Mouse (Mus musculus) spleen, postnatal 0 days (tissue): ENCODE data around the gene Hapln2. TPM values are rescaled to one million over a fixed set of nuclear protein-coding genes. Genes with fewer than 3 reads are reported as not detected.

ENCODE experiments used
- polyA plus RNA-seq: library from polyadenylated mRNA; unstranded; fragments of >200 nt; fragmentation: Nextera tagmentation; extraction: Ambion mirVana; gene quantifications from 2 replicates; pipeline ENCODE4 v1.2.1, GENCODE M21; 2015

Hapln2 gene
- polyA plus RNA-seq = not detected in 2 replicates

DNA sequence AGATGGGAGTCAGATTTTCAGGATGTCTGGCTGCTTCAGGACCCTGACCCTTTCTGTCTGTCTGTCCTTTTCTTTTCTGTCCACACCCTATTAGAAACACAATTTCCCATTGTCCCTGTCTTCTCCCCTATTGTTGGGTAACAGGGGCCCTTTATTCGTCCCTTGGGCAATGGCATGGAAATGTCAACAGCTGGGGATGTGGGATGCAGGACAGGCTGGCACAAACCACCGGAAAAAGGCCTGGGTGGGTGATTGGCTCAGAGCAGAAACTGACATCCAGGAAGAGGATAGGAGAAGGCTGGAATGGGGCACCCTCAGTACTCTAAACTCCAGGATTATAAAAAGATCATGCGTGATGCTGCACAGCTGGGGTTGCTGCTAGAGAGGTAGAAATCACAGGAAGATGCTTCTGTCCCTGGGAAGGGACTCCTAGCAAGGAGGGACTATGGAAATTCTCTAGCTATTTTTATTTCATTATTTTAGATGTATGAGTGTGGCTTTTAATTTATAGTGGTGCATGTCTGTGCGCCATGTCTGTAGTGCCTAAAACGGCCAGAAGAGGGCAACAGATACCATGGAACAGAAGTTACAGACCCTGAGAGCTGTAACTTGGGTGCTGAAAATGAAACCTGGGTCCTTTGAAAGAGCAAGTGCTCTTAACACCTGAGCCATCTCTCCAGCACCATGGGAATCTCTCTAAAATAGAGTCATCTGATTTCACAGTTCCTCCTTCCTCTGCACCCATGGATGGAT lies at the start of gene Hapln2:
TSS of gene Hapln2 (minus strand) at position 150 of the 753 bp plus-strand sequence.

DNA sequence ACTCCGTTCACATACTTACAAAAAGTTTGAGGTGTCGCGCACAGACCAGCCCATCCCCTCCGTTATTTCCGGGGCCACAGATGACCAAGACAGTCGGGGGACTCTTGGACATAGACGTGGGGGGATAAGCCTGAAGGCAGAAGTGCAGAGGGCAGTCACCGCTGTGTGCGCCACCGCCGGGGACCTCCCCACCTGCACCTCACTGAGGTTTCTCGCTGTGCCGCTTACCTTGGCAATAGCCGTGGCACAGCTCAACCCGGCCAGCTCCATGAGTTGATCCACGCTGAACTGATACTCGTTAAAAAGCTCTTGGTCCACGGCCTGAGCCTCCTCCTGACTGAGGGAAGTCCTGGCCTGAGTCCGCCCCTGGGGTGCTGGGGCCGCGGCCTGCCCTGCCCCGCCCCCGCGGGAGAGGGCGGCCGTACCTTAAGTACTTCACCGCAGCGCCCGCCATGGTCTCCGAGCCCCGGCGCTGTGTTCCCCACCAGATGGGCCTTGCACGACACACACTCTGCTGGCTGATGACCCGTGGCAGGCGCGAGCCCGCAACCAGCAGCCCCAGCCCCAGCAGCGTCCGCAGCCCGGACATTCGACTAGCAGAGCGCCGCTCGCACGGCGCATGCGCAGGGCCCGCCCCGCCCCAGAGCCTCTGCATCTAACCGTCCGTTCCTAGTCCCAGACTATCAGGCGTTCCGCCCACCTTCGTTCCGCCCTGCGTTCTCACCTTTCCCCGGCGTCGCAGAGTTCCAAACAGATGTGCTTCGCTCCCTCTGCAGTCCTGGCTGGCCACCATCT lies 30.7 kb upstream of the Hapln2 start, which contains the start of gene Naxe:
TSS of gene Naxe (minus strand) at position 594 of the 795 bp plus-strand sequence.

DNA sequence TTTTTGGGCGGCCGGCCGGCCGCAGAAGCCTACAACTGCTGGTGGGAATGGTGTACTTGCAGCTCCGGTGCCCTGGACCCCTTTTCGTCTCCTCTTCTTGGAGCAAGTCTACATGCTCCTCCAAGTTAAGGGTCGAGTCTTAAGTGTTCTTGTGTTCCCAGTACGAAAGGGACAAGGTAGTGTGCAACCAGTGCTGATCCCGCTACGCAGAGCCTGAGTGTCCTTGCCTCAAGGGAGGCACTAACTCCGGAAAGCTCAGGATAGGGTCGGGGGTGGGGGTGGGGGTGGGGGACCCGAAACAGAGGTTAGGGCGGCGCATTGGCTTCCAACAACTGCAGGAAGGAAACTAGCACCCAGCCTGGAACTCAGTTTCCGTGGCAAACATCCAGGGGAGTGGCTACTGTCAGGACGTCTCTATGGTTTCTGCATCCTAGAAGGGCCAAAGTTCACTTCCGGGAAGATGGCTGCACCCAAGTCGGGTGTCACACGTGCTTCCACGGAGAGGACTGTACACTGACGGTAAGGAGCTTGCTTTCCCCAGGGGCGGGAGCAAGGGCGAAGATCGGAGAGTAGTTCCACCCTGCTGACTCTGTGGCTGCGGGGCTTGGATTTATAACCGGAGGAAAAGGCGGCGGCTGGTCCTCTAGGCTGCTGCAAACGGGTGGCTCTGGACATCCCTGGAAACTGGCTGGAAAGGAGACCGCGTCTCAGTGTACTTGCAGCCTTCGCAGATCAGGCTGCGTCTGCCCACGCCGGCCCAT lies 15.5 kb upstream of the Hapln2 start, which contains the start of gene Gpatch4:
TSS of gene Gpatch4 (plus strand) at position 448 of the 761 bp plus-strand sequence.

GRCm38 (mm10) chr3:88000181-88000580 lies 27.2 kb downstream of the Hapln2 start, which contains the start of gene Bcan:
Bcan (minus strand) TSS chr3:88000230.

Other genes with a start within 250 kb of the Hapln2 start
- gene Ntrk1, start 232.4 kb downstream of the Hapln2 start, polyA plus RNA-seq = 0.06 and 0.18 TPM in 2 replicates
- gene Insrr, start 230.6 kb downstream of the Hapln2 start, polyA plus RNA-seq = not detected in 2 replicates
- gene Pear1, start 203.3 kb downstream of the Hapln2 start, polyA plus RNA-seq = 10.1 and 11.7 TPM in 2 replicates
- gene Sh2d2a, start 180.8 kb downstream of the Hapln2 start, polyA plus RNA-seq = 0.79 and 1.2 TPM in 2 replicates
- 9.0 and 10.1 TPM in 2 replicates for gene Prcc, start 142.0 kb downstream of the Hapln2 start, polyA plus RNA-seq
- 277 and 306 TPM in 2 replicates for gene Hdgf, start 121.3 kb downstream of the Hapln2 start, polyA plus RNA-seq
- gene Mrpl24, start 108.1 kb downstream of the Hapln2 start, polyA plus RNA-seq = 55.8 and 56.3 TPM in 2 replicates
- gene Isg20l2, start 97.3 kb downstream of the Hapln2 start, polyA plus RNA-seq = 31.2 TPM in 2 replicates
- gene Rrnad1, start 96.9 kb downstream of the Hapln2 start, polyA plus RNA-seq = 8.6 and 9.3 TPM in 2 replicates
- 0.13 and 0.23 TPM in 2 replicates for gene Crabp2, start 78.9 kb downstream of the Hapln2 start, polyA plus RNA-seq
- gene Nes, start 56.5 kb downstream of the Hapln2 start, polyA plus RNA-seq = 3.8 and 4.2 TPM in 2 replicates
- gene Bcan, start 27.4 kb downstream of the Hapln2 start, polyA plus RNA-seq = 0.04 TPM in 1 of 2 replicates, not detected in the other
- 24.4 and 25.0 TPM in 2 replicates for gene Gpatch4, start 15.5 kb upstream of the Hapln2 start, polyA plus RNA-seq
- 54.5 and 63.5 TPM in 2 replicates for gene Naxe, start 30.9 kb upstream of the Hapln2 start, polyA plus RNA-seq
- not detected in 2 replicates for gene Ttc24, start 50.7 kb upstream of the Hapln2 start, polyA plus RNA-seq
- 8.6 and 9.2 TPM in 2 replicates for gene Iqgap3, start 54.4 kb upstream of the Hapln2 start, polyA plus RNA-seq
- gene Mef2d, start 114.8 kb upstream of the Hapln2 start, polyA plus RNA-seq = 11.0 and 13.3 TPM in 2 replicates
- 0.12 TPM in 1 of 2 replicates, not detected in the other for gene Rhbg, start 227.1 kb upstream of the Hapln2 start, polyA plus RNA-seq